Mouse (Mus musculus): ENCODE results near the gene 1110004F10Rik.

GRCm38 (mm10) chr7:116120737-116121136 is 81.5 kb downstream of the 1110004F10Rik start:
- TF ChIP-seq CTCF (IDR thresholded peaks at IDR 0.05 in 2 of 3, conservative IDR thresholded peaks at IDR 0.05 in 1 of 3; ENCODE audit: control insufficient read depth in 1 of 3, insufficient read depth in 1 of 3, low read depth in 2 of 3, low read length in 3 of 3, poor library complexity in 1 of 3, severe bottlenecking in 1 of 3) (no peak), POLR2A (IDR thresholded peaks at IDR 0.05; ENCODE audit: control insufficient read depth in 1 of 2, insufficient read depth in 1 of 2, low read depth in 1 of 2, low read length in 2 of 2, poor library complexity in 1 of 2) (no peak), HCFC1 (IDR thresholded peaks at IDR 0.05; ENCODE audit: low read depth, low read length) (no peak), POLR2AphosphoS5 (IDR thresholded peaks at IDR 0.05; ENCODE audit: borderline replicate concordance, low read depth, low read length) (no peak), KAT2A (conservative IDR thresholded peaks at IDR 0.05; ENCODE audit: low read depth, low read length) (no peak), USF1 (IDR thresholded peaks at IDR 0.05; ENCODE audit: low read depth, low read length) (no peak), MAFK (IDR thresholded peaks at IDR 0.05; ENCODE audit: borderline replicate concordance, low read depth, low read length) (no peak), ZKSCAN1 (IDR thresholded peaks at IDR 0.05; ENCODE audit: low read depth, low read length) (no peak)

All from MEL (cell line).